Mouse (Mus musculus) mouse embryonic stem cell (cell line): ENCODE data around the gene Tfpi2.

Experiments
- in situ Hi-C, 2 experiments: fragments of 300-500 bp; cut with MboI; formaldehyde crosslinking; loops; 1 replicate in 1 of 2; 3 replicates in 1 of 2; pipeline ENCODE4 v1.14.3; 2019 to 2020; ENCODE audit warnings: low sequenced_read_pairs in 2 of 2, low pct_unique_long_range_greater_than_20kb in 1 of 2, mixed read lengths in 1 of 2; ENCODE audit not compliant: unreplicated experiment in 1 of 2

Gene Tfpi2

DNA sequence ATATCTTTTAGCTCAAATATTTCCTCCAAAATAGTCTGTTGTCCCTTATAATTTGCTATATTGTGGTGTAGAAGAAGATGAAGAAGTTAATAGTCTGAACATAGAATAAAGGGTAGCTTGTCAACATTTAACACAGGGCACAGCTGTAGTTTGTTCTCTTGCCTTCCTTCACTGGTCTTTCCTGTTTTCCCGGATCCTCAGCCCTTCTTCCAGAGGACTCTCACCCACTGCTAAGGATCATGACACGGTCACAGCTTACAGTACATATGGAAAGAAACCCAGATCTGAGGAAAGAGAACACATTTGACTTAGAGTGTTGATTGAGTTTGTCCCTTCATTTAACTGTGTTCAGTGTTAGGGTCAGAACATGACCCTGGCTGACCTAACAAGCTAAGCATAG, 53.7 kb downstream of the Tfpi2 start:
- in situ Hi-C loops = no loop called here

DNA sequence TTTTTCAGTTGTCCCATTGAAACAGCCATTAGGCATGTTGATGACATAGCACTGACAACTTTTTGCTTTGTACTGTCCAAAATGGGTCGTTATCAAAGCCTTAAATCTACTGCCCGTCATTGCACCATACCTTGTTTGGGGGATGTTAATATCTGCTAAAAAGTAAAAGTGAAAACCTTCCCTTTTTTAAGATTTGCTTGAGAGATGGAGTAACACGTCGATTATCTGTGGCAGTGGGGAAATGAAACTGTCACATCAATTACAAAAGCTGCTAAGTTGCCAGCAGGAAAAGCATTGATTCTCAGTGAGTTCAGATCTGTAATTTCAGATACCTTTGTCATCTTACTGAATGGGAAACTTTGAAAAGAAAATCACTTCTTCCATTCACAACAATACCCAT, 62.6 kb downstream of the Tfpi2 start:
- in situ Hi-C loops = no loop called here

DNA sequence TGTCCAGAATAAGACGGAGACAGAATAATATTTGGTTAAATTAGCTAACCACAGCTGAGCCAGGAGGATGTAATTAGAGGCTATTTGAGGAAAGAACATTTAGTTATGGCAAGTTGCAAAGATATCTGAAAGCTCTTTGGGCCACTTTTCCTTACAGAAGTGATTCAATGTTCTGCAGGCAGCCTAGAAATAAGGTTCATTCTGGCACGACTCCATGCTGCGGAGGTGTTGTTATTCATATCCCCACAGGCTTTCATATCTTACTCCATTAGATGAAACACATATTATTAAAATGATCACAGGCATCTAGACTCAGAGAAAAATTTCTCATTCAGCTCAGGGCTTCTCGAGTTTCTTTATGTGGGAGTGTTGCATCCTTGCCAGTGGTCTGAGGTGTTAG, 65.8 kb downstream of the Tfpi2 start:
- in situ Hi-C loops = no loop called here

DNA sequence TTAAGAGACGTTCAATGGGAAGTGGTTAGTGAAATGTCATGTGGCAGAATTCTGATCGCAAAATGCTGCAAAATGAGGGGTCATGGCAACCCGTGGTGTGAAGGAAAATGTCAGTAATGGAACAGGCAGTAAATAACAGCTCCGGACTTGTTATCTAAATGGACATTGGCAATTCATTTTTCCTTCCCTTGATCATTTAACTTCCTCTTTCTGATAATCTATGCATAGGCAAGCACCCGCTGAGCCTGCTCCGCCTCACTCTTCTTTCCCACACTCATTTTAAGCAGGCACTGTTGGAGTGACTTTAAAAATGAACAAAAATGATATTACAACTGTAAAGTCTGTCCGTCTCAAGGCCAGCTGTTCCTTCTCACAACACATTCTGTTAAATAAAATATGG, 72.7 kb downstream of the Tfpi2 start:
- in situ Hi-C loops = no loop called here
